In the genomic region with DNA sequence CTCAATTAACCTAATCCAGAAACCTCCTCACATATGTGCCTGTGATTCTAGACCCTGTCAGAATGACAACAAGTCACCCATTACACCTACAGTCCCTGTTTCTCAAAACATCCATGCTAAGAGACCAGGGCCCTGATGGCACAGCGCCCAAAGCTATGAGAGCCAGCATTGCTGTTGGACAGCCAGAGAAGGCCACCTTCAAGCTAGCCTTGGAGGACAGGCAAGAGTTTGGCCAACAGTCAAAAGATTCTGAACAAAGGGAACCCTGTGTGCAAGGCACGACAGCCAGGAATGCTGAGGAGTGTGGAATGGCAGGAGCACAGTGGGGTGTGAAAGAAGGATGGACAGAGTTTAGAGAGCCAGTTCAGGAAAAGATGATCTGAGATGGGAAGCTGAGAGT, we compare ENCODE assay signal across 13 mouse cellular contexts.
"Had no signal": no experiment of that assay in that cellular context is flagged by ENCODE, and none has a peak within 500 bp of the region (broad histone marks: within the 10 kb centered on the region; RNA-seq: fewer than 3 reads in every experiment).

No protein-coding gene starts in this region.

- H3K9me3 ChIP-seq: kidney, embryonic 15.5 days; limb, embryonic 13.5 days; midbrain, embryonic 12.5 days; neural tube, embryonic 15.5 days had no signal

- H3K4me1 ChIP-seq: kidney, embryonic 15.5 days; limb, embryonic 13.5 days; midbrain, embryonic 12.5 days; neural tube, embryonic 15.5 days had no signal

- H3K9ac ChIP-seq: kidney, embryonic 15.5 days; limb, embryonic 13.5 days; liver, embryonic 14.5 days; midbrain, embryonic 12.5 days; neural tube, embryonic 15.5 days had no signal

- H3K27ac ChIP-seq: kidney, embryonic 15.5 days; limb, embryonic 13.5 days; liver, embryonic 14.5 days; midbrain, embryonic 12.5 days; neural tube, embryonic 15.5 days had no signal

- DNase-seq: kidney, postnatal 14 days; layer of hippocampus, postnatal 36 days; lung, adult 18-20 months; right cerebral cortex, adult 18-20 months; right cerebral cortex, postnatal 4 days; spleen, adult 18-20 months; thymus, postnatal 36 days had no signal

- H3K4me3 ChIP-seq: kidney, embryonic 15.5 days; limb, embryonic 13.5 days; midbrain, embryonic 12.5 days; myocyte; neural tube, embryonic 15.5 days had no signal

- H3K4me2 ChIP-seq: kidney, embryonic 15.5 days; limb, embryonic 13.5 days; midbrain, embryonic 12.5 days; neural tube, embryonic 15.5 days had no signal

- H3K27me3 ChIP-seq: kidney, embryonic 15.5 days; limb, embryonic 13.5 days; midbrain, embryonic 12.5 days had no signal

- H3K36me3 ChIP-seq: kidney, embryonic 15.5 days; limb, embryonic 13.5 days; midbrain, embryonic 12.5 days; neural tube, embryonic 15.5 days had no signal
